Mouse (Mus musculus) heart, adult 18-20 months (tissue): ENCODE measurements around the gene Syvn1. TPM values are rescaled to one million over a fixed set of nuclear protein-coding genes. Genes with fewer than 3 reads are reported as not detected.

Source experiments
- DNase-seq, 2 experiments: peaks; one replicate each; pipeline ENCODE4 v3.0.0; 2021 to 2022; ENCODE audit warnings: mixed read lengths in 1 of 2
- total RNA-seq, 2 experiments: library from RNA; stranded (reverse); gene quantifications; 2 replicates each; pipeline ENCODE4 v1.2.3; 2021

Syvn1 gene
- total RNA-seq, 2 experiments from 2014 or later, result 21.1 to 21.3 TPM

DNA sequence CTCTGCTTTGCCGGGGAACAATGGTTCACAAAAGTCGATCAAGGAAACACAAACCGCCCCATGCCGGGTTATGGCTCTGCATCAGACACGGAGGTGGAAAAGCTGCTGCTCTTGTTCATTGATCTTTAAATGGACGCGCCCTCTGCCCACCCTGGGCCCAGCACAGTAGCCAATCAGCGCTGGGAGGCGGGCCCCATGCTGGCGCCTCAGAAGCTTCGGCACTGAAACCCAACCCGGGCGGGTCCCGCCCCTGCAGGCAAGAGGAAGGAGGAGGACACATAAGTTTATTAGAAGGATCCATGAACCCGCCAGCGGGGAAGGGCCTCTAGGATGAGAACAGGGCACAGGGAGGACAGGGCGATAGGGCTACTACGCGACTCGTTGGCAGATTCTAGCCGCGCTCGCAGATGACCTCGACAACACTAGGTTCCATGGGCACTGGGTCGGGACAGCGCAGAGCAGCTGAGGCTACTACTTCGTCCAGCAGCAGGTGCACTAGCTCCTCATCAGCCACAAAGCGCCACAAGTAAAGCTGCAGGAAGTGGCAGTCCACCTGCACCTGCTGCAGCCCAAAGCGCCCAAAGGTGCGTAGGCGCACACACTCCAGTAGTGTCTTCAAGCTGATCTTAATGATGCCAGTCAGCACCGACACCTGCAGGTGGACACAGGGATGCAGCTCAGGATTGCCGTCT lies 21.5 kb downstream of the Syvn1 start, which contains the start of gene Tm7sf2:
Gene Tm7sf2 (minus strand): TSS at position 650 of the 692 bp plus-strand sequence.
- peak; percentile 91 to 94 for DNase-seq

- DNase-seq, result no peak
Measured at GRCm38 (mm10) chr19:6068951-6069350, 22.6 kb downstream of the Syvn1 start.

GRCm38 (mm10) chr19:6069851-6070250 lies 23.5 kb downstream of the Syvn1 start:
- no peak for DNase-seq

DNA sequence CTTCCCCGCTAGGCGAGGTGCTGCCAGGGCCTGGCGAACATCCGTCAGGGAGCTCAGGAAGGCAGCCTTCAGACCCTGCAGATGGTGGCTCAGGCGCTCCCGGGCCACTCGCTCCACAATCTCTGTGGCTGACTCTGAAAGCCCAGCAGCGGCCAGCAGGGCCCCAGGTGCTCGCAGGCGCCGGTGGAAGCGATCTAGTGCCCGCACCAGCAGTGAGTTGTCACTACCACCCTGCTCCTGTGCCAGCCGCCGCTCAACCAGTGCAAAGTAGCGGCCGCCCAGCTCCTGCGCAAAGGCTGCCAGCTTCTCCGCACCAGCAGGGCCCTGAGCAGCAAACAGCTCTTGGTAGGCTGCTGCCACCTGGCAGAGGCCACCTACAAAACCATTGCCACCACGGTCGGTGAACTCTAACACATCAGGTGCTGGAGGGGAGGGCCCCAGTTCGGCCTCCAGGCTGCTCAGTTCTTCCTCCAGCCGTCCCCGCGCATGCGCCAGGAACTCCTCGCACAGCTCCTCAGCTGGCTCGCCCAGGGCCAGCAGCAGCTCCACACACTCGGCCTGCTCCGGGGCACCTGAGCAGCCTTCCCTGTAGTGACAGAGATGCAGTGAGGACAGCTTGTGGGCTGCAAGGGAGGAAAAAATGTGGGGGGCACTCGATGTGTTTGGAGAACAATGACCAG lies 24.3 kb downstream of the Syvn1 start:
- no peak for DNase-seq

DNA sequence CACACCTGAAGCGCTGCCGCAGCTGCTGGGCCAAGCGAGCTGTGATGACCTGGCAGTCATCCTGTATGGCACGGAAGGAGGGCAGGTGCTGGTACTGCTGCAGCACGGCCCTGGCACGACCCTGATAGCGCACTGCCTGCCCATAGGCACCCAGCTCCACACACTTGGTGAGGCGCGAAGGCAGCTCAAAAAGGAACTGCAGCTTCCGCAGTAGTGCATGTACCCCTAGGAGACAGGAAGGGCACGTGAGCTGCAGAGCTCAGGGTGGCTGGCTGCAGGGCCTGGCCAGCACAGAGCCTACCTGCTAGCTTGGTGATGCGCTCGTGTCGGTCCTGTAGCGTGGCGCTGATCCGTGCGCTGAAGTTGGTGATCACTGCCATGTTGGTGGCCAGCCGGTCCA lies 24.9 kb downstream of the Syvn1 start:
- DNase-seq, result no peak

GRCm38 (mm10) chr19:6073889-6074288 lies 27.5 kb downstream of the Syvn1 start:
- no peak for DNase-seq

DNA sequence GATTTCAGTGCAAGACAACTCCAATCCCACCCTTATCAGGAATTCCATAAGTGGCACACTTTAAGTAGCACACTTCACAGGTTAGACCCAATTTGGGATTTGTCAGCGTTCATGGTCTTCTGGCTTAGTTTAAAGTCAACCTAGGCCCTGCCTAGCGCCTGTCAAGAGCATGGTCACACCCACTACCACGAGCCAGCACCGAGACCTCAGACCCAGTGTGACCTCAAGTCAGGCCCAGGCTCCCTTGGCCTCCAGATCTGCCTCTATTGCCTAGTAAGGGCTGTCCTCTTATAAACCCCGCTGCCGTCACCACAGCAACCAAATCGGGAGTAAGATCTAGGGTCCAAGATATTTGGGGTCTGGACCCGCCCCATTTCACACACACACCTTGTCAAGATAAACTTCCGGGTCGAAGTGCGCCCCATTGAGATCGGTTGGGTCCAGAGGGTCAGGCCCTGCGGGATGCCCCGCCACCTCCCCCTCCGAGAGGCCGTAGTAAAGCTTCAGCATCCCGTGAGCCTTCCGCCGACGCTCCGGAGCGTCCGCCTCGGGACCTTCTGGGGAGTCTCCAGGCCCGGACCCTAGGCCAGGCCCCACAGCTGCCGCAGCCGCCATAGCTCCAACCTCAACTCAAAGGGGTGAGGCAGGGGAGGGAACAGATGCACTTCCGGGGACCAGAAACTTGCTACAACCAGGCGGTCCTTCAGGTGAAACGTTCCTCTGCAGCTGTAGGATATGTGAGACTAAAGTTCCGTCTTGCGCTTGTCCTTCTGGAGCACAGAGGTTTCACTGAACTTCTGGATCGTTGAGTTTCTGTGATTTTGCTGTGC lies 30.4 kb downstream of the Syvn1 start, which contains the start of gene Vps51:
Gene Vps51 (minus strand): TSS at position 668 of the 830 bp plus-strand sequence.
- DNase-seq, result peak; percentile 90 to 92

DNA sequence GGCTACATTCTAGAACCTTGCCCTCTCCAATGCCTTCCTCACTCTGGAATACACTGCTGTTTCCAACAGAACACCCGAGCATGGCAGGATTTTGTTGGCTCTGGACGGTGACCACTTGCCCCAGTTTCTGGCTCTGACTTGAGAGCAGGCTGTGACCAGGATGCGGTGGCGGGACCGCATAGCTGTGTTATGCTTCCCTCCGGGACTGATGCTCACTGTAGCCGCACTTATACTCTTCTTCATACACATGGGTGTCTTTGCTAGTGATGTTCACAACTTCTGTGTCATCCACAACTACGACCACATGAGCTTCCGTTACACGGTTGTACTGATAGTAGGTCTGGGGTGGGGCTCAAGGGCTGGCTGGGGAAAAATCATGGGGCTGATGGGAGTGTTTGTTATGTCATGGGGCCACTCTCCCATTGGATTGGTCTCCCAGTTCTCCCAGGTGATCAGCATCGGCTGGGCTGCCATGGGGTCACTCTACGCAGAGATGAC lies 33.7 kb downstream of the Syvn1 start, which contains the start of gene Tmem262:
Gene Tmem262 (plus strand): TSS at position 51 of the 498 bp plus-strand sequence.
- no peak for DNase-seq

GRCm38 (mm10) chr19:6082156-6082555 lies 35.8 kb downstream of the Syvn1 start, which contains the start of gene Gm28374:
Gm28374 (minus strand) TSS chr19:6082256.
- DNase-seq, result no peak

GRCm38 (mm10) chr19:6084478-6085248 lies 38.3 kb downstream of the Syvn1 start, which contains the start of the genes Zfpl1 and Cdca5:
Zfpl1 (minus strand) TSS chr19:6084956.
Cdca5 (plus strand) TSS chr19:6084983.
- DNase-seq, result peak; percentile 97 to 99

DNA sequence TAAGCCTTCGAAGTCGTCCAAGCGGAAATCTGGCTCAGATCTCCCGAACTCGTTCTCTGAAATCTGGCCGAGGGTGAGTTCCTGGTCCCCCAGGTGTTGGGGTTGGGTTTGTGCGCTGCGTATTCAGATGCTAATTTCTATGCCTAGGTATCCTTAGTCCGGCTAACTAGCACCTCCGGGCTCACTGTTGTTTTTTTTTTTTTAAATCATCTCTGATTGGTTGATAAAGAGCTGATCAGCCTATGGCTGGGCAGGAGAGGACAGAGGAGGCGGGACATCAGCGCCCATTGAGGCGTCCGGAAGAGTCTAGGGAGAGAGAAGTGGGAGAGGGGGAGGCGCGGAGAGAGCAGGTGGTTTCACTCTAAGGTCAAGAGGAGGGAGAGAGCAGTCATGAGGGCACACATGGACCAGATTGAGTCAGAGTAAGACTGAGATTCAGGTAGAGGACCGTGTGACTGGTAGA lies 39.1 kb downstream of the Syvn1 start:
- DNase-seq, result peak; percentile 22 to 41

GRCm38 (mm10) chr19:6088841-6089240 lies 42.5 kb downstream of the Syvn1 start:
- DNase-seq, result no peak

DNA sequence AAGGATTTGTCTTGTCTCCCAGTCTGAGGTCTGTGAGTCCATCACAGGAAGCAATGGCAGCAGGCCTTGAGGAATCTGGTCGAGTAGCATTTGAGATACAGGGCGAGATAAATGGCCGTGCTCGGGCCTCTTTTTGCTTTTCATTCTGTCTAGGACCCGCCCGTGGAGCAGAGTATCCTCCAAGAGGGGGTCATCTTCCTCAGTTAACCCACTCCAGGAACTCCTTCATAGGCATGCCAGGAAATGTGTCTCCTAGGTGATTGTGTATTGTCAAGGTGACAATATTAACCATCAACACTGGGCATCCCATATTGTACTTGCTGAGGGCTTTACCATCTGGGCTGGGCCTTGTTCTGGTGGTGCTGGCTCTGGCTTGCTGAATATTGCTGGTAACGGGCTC lies 47.7 kb downstream of the Syvn1 start, which contains the start of gene AC131692.1:
Gene AC131692.1 (plus strand): TSS at position 301 of the 400 bp plus-strand sequence.
- no peak for DNase-seq

DNA sequence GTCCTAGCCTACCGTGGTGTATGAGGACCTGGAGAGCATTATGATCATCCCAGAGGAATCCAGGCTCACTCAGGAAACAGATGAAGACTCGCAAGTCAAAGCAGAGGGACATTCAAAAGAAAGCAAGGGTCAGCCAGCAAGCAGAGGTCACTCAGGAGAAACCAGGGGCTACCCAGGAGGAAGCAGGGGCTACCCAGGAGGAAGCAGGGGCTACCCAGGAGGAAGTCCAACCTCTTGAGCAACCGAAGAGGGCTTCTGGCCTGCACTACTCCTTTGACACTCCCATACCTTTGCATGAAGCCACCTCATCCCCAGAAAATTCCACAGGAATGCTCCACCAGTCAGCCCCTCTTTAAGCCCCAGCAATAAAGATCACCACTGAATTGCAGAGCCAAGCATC lies 51.5 kb downstream of the Syvn1 start:
- no peak for DNase-seq

DNA sequence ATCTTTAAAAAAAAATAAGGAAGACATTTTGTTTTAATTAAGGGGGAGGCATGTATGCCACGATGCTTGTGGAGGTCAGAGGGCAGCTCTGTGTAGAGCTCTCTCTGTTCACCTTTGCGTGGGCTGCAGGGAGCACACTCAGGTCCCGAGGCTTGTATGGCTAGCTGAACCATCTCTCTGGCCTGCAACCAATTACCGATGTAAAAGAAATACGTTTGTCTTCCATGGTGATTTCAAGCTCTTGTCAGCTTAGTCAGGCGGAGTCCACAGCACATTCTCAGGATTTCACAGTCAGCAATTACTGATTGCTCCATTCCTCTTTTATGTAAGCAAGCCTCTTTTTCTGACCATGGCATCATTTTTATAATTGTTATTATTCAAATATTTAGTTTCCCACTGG lies 54.8 kb downstream of the Syvn1 start:
- DNase-seq, result no peak

GRCm38 (mm10) chr19:6102169-6102853 lies 55.9 kb downstream of the Syvn1 start:
- no peak for DNase-seq
